ENCODE assay signal across 10 mouse cellular contexts in the genomic region with DNA sequence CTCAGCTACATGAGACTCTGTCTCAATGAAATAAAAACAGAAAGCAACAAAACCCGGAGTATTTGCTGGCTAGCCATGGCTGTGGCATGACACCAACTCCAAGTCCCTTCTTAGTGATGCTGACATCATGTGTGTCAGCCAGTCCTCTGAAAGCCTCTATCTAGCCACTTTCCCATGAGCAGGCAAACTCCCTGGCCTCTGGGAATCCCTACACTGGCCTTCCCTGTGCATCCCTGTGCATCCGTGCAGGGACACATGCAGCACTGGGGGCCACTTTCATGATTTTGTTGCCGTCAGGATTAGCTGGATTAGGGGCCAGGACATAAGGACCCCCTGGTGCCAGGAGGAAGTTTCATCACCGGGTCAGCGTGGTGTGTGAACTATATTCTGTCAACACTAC. TPM values are rescaled to one million over a fixed set of nuclear protein-coding genes. Genes with fewer than 3 reads are reported as not detected.
DNase-seq lines count a peak whose midpoint lies in the region; ATAC-seq and TF ChIP-seq lines count a peak whose summit lies in the region.
"Had no signal": no experiment of that assay in that cellular context is flagged by ENCODE, and none has a peak within 500 bp of the region (broad histone marks: within the 10 kb centered on the region; RNA-seq: fewer than 3 reads in every experiment).

No protein-coding gene starts in this region.

- 0 out of 2 replicates have a peak, but pooled peaks cover 7% of the 10 kb centered on the region for H3K27me3 ChIP-seq in forebrain, embryonic 14.5 days (replicated peaks; ENCODE audit: control insufficient read depth, insufficient read depth, low read length)

- H3K4me3 ChIP-seq in layer of hippocampus, adult 2 months: no peak overlapping the region
- H3K4me3 ChIP-seq in forebrain, embryonic 14.5 days (ENCODE audit: low read depth, low read length): no peak overlapping the region
- H3K4me3 ChIP-seq: heart, embryonic 10.5 days had no signal

- H3K4me2 ChIP-seq in forebrain, embryonic 14.5 days (ENCODE audit: low read length): peak overlapping the region; percentile 37; the same call in 1 of the 2 replicates

- TF ChIP-seq CTCF in layer of hippocampus, adult 2 months (conservative IDR thresholded peaks at IDR 0.05): no peak

- H3K9ac ChIP-seq in forebrain, embryonic 14.5 days (ENCODE audit: low read length): 0 out of 2 replicates have a peak overlapping the region, but pooled peaks have one; percentile 9

- no peak for DNase-seq in layer of hippocampus, adult 2 months (ENCODE audit: low spot score in 2 of 2)
- DNase-seq in layer of hippocampus, adult 11-12 months (ENCODE audit: low spot score): no peak
- peak; percentile 55 for DNase-seq in cerebellum, adult 8-10 months
- DNase-seq in forebrain, embryonic 14.5 days (ENCODE audit: low spot score): no peak
- peak; percentile 13 for DNase-seq in lung, postnatal 36 days
- no peak for DNase-seq in spleen, adult 18-20 months
- no peak for DNase-seq in left cerebral cortex, adult 11 months (ENCODE audit: low spot score)
- no peak for DNase-seq in layer of hippocampus, adult 9-10 months (ENCODE audit: low spot score)
- DNase-seq: kidney, adult 8-10 months had no signal

- no peaks in the 10 kb centered on the region for H3K36me3 ChIP-seq in forebrain, embryonic 14.5 days (ENCODE audit: control insufficient read depth, insufficient read depth, low read length)

- H3K4me1 ChIP-seq in forebrain, embryonic 14.5 days (ENCODE audit: control insufficient read depth, insufficient read depth, low read length): peaks cover 67% of the 10 kb centered on the region

- H3K27ac ChIP-seq in layer of hippocampus, adult 2 months: peak overlapping the region; percentile 61; the same call in 1 of the 2 replicates
- H3K27ac ChIP-seq in forebrain, embryonic 14.5 days (ENCODE audit: low read depth, low read length): 0 out of 2 replicates have a peak overlapping the region, but pooled peaks have one; percentile 34

- no peaks in the 10 kb centered on the region for H3K9me3 ChIP-seq in forebrain, embryonic 14.5 days (replicated peaks; ENCODE audit: control insufficient read depth, low read length)
- H3K9me3 ChIP-seq: heart, embryonic 10.5 days had no signal

- WGBS in forebrain, embryonic 14.5 days: 26% methylated on average over 5 of the region's 5 CpGs

- ATAC-seq in forebrain, embryonic 14.5 days: no peak

RNA-seq across cellular contexts. Expression of a gene that starts 20.0 kb away (rescaled TPM):
- total RNA-seq in layer of hippocampus, adult 2 months (2021): 10 to 100 TPM; 43.9 to 45.4 TPM
- 9.7 and 11.3 TPM in 2 replicates for polyA plus RNA-seq in forebrain, embryonic 14.5 days (2014; fragmentation: Nextera tagmentation; extraction: Ambion mirVana)

RNA-seq across cellular contexts. Expression of a gene that starts 56.4 kb away (rescaled TPM):
- total RNA-seq in layer of hippocampus, adult 2 months (2021): 1 to 10 TPM; 6.5 to 9.5 TPM
- polyA plus RNA-seq in forebrain, embryonic 14.5 days (2014; fragmentation: Nextera tagmentation; extraction: Ambion mirVana): 12.8 and 13.1 TPM in 2 replicates

Comparison
In these comparisons a context has a peak if more than half of its experiments do, and no peak if none do; other contexts are left out.
1. DNase-seq: peak in cerebellum, adult 8-10 months (single experiment) and lung, postnatal 36 days (single experiment); none in layer of hippocampus, adult 2 months (0 of 2), layer of hippocampus, adult 11-12 months (single experiment), forebrain, embryonic 14.5 days (single experiment), spleen, adult 18-20 months (0 of 2), left cerebral cortex, adult 11 months (single experiment) and layer of hippocampus, adult 9-10 months (single experiment).